Mouse (Mus musculus) gastrocnemius, postnatal 14 days (tissue): Measurements from ENCODE around the gene Gm10065. TPM values are rescaled to one million over a fixed set of nuclear protein-coding genes. Genes with fewer than 3 reads are reported as not detected.
A peak's percentile ranks its signal among the peaks of the same experiment; 100 is the strongest.

Experiments
- DNase-seq: peaks from one replicate; pipeline ENCODE4 v3.0.0; 2021; ENCODE audit warnings: mixed read lengths
- intact Hi-C: fragments of 180-260 bp; cut with DNase I; formaldehyde crosslinking; loops from one replicate; pipeline ENCODE4 v1.15.1; 2025; ENCODE audit warnings: low total_unique reads
- microRNA-seq, 2 experiments: library from miRNA; unstranded; fragments of <30 nt; microRNA quantifications; one replicate each; pipeline ENCODE4 v1.2.0; 2021
- total RNA-seq, 2 experiments: library from RNA; stranded (reverse); gene quantifications; 2 replicates each; pipeline ENCODE4 v1.2.3; 2021

The Gm10065 gene
- total RNA-seq, 2 experiments from 2014 or later, result not detected

GRCm38 (mm10) chr13:21440503-21441206, 38.6 kb downstream of the Gm10065 start, which contains the start of gene Pgbd1:
Gene Pgbd1, minus strand, starts transcription at chr13:21441058.
- intact Hi-C loops, result no loop called here
- DNase-seq, result peak; percentile 54

GRCm38 (mm10) chr13:21435476-21435875, 43.8 kb downstream of the Gm10065 start:
- intact Hi-C loops, result no loop called here

More at GRCm38 (mm10) chr13:21435476-21435875, 43.8 kb downstream of the Gm10065 start:
- DNase-seq, result no peak

Small RNA genes within 50 kb of the gene (microRNA-seq; reads per million reads assigned to microRNA genes)
- 0 reads per million in 2 experiments for gene Mir1896

Other genes with a start within 250 kb of the Gm10065 start
- not detected for gene Gpx5, start 186.7 kb downstream of the Gm10065 start, total RNA-seq
- gene Gpx6, start 167.3 kb downstream of the Gm10065 start, total RNA-seq, result not detected
- gene Olfr1367, start 132.5 kb downstream of the Gm10065 start, total RNA-seq, result not detected
- 1 to 10 TPM; 5.5 to 5.9 TPM for gene Zscan12, start 116.6 kb downstream of the Gm10065 start, total RNA-seq
- 10 to 100 TPM; 14.8 TPM for gene Zkscan3, start 76.7 kb downstream of the Gm10065 start, total RNA-seq
- gene Pgbd1, start 38.4 kb downstream of the Gm10065 start, total RNA-seq, result under 1 TPM; 0.20 to 0.27 TPM
- 10 to 100 TPM in 1 of 2 experiments, 1 to 10 TPM in 1; 8.9 to 10.8 TPM for gene Zscan26, start 25.7 kb downstream of the Gm10065 start, total RNA-seq
- under 1 TPM in 1 of 2 experiments, not detected in 1; 0.23 TPM for gene Nkapl, start 10.9 kb downstream of the Gm10065 start, total RNA-seq
- gene Zkscan4, start 534 bp downstream of the Gm10065 start, total RNA-seq, result under 1 TPM; 0.76 to 0.86 TPM
- 10 to 100 TPM; 12.8 to 13.8 TPM for gene AK157302, start 15.8 kb upstream of the Gm10065 start, total RNA-seq
- gene Gm11273, start 22.0 kb upstream of the Gm10065 start, total RNA-seq, result 100 to 1,000 TPM; 119 to 152 TPM
- 1 to 10 TPM; 6.1 to 7.4 TPM for gene Zkscan8, start 51.7 kb upstream of the Gm10065 start, total RNA-seq
- gene Olfr1366, start 63.4 kb upstream of the Gm10065 start, total RNA-seq, result not detected
- gene Olfr1535, start 80.5 kb upstream of the Gm10065 start, total RNA-seq, result not detected
- not detected for gene Olfr1364, start 102.3 kb upstream of the Gm10065 start, total RNA-seq
- not detected for gene Olfr1362, start 134.6 kb upstream of the Gm10065 start, total RNA-seq
- gene Olfr11, start 163.1 kb upstream of the Gm10065 start, total RNA-seq, result not detected
- not detected for gene Olfr1361, start 183.9 kb upstream of the Gm10065 start, total RNA-seq
- gene Olfr1360, start 198.0 kb upstream of the Gm10065 start, total RNA-seq, result not detected
- gene Olfr1359, start 218.7 kb upstream of the Gm10065 start, total RNA-seq, result not detected
- 10 to 100 TPM; 79.9 to 84.7 TPM for gene Hist1h2bl, start 236.7 kb upstream of the Gm10065 start, total RNA-seq
- 10 to 100 TPM; 70.5 to 87.6 TPM for gene Hist1h2ai, start 237.0 kb upstream of the Gm10065 start, total RNA-seq
- gene Hist1h3h, start 238.2 kb upstream of the Gm10065 start, total RNA-seq, result 100 to 1,000 TPM; 108 to 117 TPM
- gene Hist1h2bm, start 242.6 kb upstream of the Gm10065 start, total RNA-seq, result 10 to 100 TPM; 20.2 to 23.0 TPM